Comparison of ENCODE assay signal across 8 mouse cellular contexts in genomic region chr12:55302485-55303441, GRCm38 (mm10). TPM values are rescaled to one million over a fixed set of nuclear protein-coding genes. Genes with fewer than 3 reads are reported as not detected.
A peak's percentile ranks its signal among the peaks of the same experiment; 100 is the strongest.
DNase-seq lines count a peak whose midpoint lies in the region; ATAC-seq and TF ChIP-seq lines count a peak whose summit lies in the region.

Ppp2r3c (minus strand) TSS chr12:55302998.

- H3K9me3 ChIP-seq in CH12.LX (replicated peaks; ENCODE audit: low read length): no peaks in the 10 kb centered on the region
- H3K9me3 ChIP-seq in forebrain, embryonic 11.5 days (ENCODE audit: control insufficient read depth, low read length): no peaks in the 10 kb centered on the region
- H3K9me3 ChIP-seq in heart, embryonic 16.5 days (replicated peaks; ENCODE audit: control insufficient read depth, low read length): peaks cover 3% of the 10 kb centered on the region; the same call in 1 of the 2 replicates
- H3K9me3 ChIP-seq in liver, embryonic 15.5 days (replicated peaks): no peaks in the 10 kb centered on the region
- H3K9me3 ChIP-seq in neural tube, embryonic 12.5 days: no peaks in the 10 kb centered on the region

- H3K79me2 ChIP-seq in CH12.LX (replicated peaks; ENCODE audit: control insufficient read depth, extremely low read depth, insufficient read depth, poor library complexity, severe bottlenecking): peaks cover 55% of the 10 kb centered on the region

- under 1% methylated on average over 55 of the region's 55 CpGs for WGBS in forebrain, embryonic 11.5 days
- under 1% methylated on average over 55 of the region's 55 CpGs for WGBS in heart, embryonic 16.5 days
- under 1% methylated on average over 55 of the region's 55 CpGs for WGBS in liver, embryonic 15.5 days (ENCODE audit: insufficient replicate concordance)
- WGBS in neural tube, embryonic 12.5 days: under 1% methylated on average over 55 of the region's 55 CpGs

- ATAC-seq in forebrain, embryonic 11.5 days (replicated peaks; ENCODE audit: low FRiP score): peak; percentile 94
- peak; percentile 94 for ATAC-seq in heart, embryonic 16.5 days (replicated peaks; ENCODE audit: extremely low read depth, insufficient read depth, low FRiP score)
- peak; percentile 91 for ATAC-seq in liver, embryonic 15.5 days (ENCODE audit: insufficient read depth)
- ATAC-seq in neural tube, embryonic 12.5 days (ENCODE audit: low FRiP score, low read depth): peak; percentile 94

- no peaks in the 10 kb centered on the region for H3K27me3 ChIP-seq in CH12.LX (replicated peaks)
- H3K27me3 ChIP-seq in forebrain, embryonic 11.5 days (ENCODE audit: control insufficient read depth, insufficient read depth, low read length): no peaks in the 10 kb centered on the region
- H3K27me3 ChIP-seq in heart, embryonic 16.5 days (ENCODE audit: control insufficient read depth, insufficient read depth, low read length): no peaks in the 10 kb centered on the region
- no peaks in the 10 kb centered on the region for H3K27me3 ChIP-seq in liver, embryonic 15.5 days
- H3K27me3 ChIP-seq in neural tube, embryonic 12.5 days (replicated peaks): no peaks in the 10 kb centered on the region

- no peak for TF ChIP-seq CTCF in CH12.LX (conservative IDR thresholded peaks at IDR 0.05 in 1 of 2, IDR thresholded peaks at IDR 0.05 in 1 of 2; ENCODE audit: low read depth in 2 of 2, low read length in 2 of 2)

- peak; percentile 87 for TF ChIP-seq POLR2A in CH12.LX (IDR thresholded peaks at IDR 0.05; ENCODE audit: low read depth, low read length)

- peak within 1 kb of the TSS; percentile 99 for H3K9ac ChIP-seq in CH12.LX (ENCODE audit: insufficient read depth, low read depth)
- H3K9ac ChIP-seq in forebrain, embryonic 11.5 days (ENCODE audit: low read length): peak within 1 kb of the TSS; percentile 86
- H3K9ac ChIP-seq in heart, embryonic 16.5 days (ENCODE audit: low read length): peak within 1 kb of the TSS; percentile 84
- peak within 1 kb of the TSS; percentile 75 for H3K9ac ChIP-seq in liver, embryonic 15.5 days
- peak within 1 kb of the TSS; percentile 63 for H3K9ac ChIP-seq in neural tube, embryonic 12.5 days

- H3K27ac ChIP-seq in CH12.LX (ENCODE audit: insufficient read depth, low read depth): peak within 1 kb of the TSS; percentile 75
- H3K27ac ChIP-seq in forebrain, embryonic 11.5 days (ENCODE audit: low read depth, low read length): peak within 1 kb of the TSS; percentile 84
- peak within 1 kb of the TSS; percentile 97 for H3K27ac ChIP-seq in heart, embryonic 16.5 days (ENCODE audit: low read length)
- H3K27ac ChIP-seq in liver, embryonic 15.5 days (replicated peaks): peak within 1 kb of the TSS; percentile 96
- peak within 1 kb of the TSS; percentile 43; the same call in 1 of the 2 replicates for H3K27ac ChIP-seq in neural tube, embryonic 12.5 days

- dilution Hi-C loops in CH12.LX (cut with MboI; ENCODE audit: extremely low pct_ligation_motif_present, extremely low pct_unique_long_range_greater_than_20kb, low sequenced_read_pairs): no loop called here

- no peak for TF ChIP-seq RAD21 in CH12.LX (IDR thresholded peaks at IDR 0.05; ENCODE audit: low read depth, low read length)

- DNase-seq in CH12.LX (ENCODE audit: extremely low read depth): peak; percentile 97
- peak; percentile 96 for DNase-seq in c-Kit-positive CD71-positive TER-119-negative erythroid progenitor cells, embryonic 14.5 days (ENCODE audit: low read depth)
- peak; percentile 93 for DNase-seq in forebrain, embryonic 11.5 days (ENCODE audit: low spot score)
- DNase-seq in kidney, postnatal 36 days: peak; percentile 95 to 96
- DNase-seq in telencephalon, adult 2 months (ENCODE audit: low read depth, low spot score): peak; percentile 96

- peaks cover 18 to 36% of the 10 kb centered on the region in 2 experiments for H3K36me3 ChIP-seq in CH12.LX (replicated peaks in 1 of 2; ENCODE audit: control insufficient read depth in 1 of 2, insufficient read depth in 1 of 2, low read length in 1 of 2)
- H3K36me3 ChIP-seq in forebrain, embryonic 11.5 days (ENCODE audit: control insufficient read depth, insufficient read depth, low read length): no peaks in the 10 kb centered on the region
- H3K36me3 ChIP-seq in heart, embryonic 16.5 days (ENCODE audit: control insufficient read depth, insufficient read depth): peaks cover 12% of the 10 kb centered on the region
- peaks cover 14% of the 10 kb centered on the region for H3K36me3 ChIP-seq in liver, embryonic 15.5 days (replicated peaks)
- H3K36me3 ChIP-seq in neural tube, embryonic 12.5 days: peaks cover 14% of the 10 kb centered on the region

- H3K4me3 ChIP-seq in CH12.LX (replicated peaks in 1 of 3; ENCODE audit: low read depth in 2 of 3, low read length in 2 of 3, poor library complexity in 1 of 3): peak within 1 kb of the TSS; percentile 56 to 88 (median 69)
- peak within 1 kb of the TSS; percentile 56 for H3K4me3 ChIP-seq in forebrain, embryonic 11.5 days (ENCODE audit: low read depth, low read length)
- peak within 1 kb of the TSS; percentile 62 for H3K4me3 ChIP-seq in heart, embryonic 16.5 days (ENCODE audit: low read length)
- peak within 1 kb of the TSS; percentile 68 for H3K4me3 ChIP-seq in liver, embryonic 15.5 days (replicated peaks)
- H3K4me3 ChIP-seq in neural tube, embryonic 12.5 days: peak within 1 kb of the TSS; percentile 58

- H3K4me1 ChIP-seq in CH12.LX (ENCODE audit: control insufficient read depth in 1 of 2, insufficient read depth in 2 of 2): peaks cover 2 to 38% of the 10 kb centered on the region in 2 experiments; a peak in 2 of 4 replicates
- H3K4me1 ChIP-seq in forebrain, embryonic 11.5 days (replicated peaks; ENCODE audit: control insufficient read depth, insufficient read depth, low read length): peaks cover 5% of the 10 kb centered on the region
- peaks cover 16% of the 10 kb centered on the region for H3K4me1 ChIP-seq in heart, embryonic 16.5 days (ENCODE audit: control insufficient read depth, insufficient read depth, low read length)
- peaks cover 35% of the 10 kb centered on the region for H3K4me1 ChIP-seq in liver, embryonic 15.5 days (replicated peaks)
- H3K4me1 ChIP-seq in neural tube, embryonic 12.5 days: peaks cover 28% of the 10 kb centered on the region

- in situ Hi-C loops in CH12.LX (cut with MboI; ENCODE audit: low pct_ligation_motif_present, low pct_unique_long_range_greater_than_20kb, low sequenced_read_pairs): no loop called here

- no peak for TF ChIP-seq EP300 in CH12.LX (IDR thresholded peaks at IDR 0.05; ENCODE audit: low read length)

- H3K4me2 ChIP-seq in CH12.LX (ENCODE audit: insufficient read depth, low read depth, poor library complexity, severe bottlenecking): peak within 1 kb of the TSS; percentile 97
- peak within 1 kb of the TSS; percentile 67 for H3K4me2 ChIP-seq in forebrain, embryonic 11.5 days (ENCODE audit: low read depth, low read length, severe bottlenecking)
- peak within 1 kb of the TSS; percentile 80 for H3K4me2 ChIP-seq in heart, embryonic 16.5 days (ENCODE audit: low read depth, low read length)
- peak within 1 kb of the TSS; percentile 83 for H3K4me2 ChIP-seq in liver, embryonic 15.5 days
- peak within 1 kb of the TSS; percentile 71 for H3K4me2 ChIP-seq in neural tube, embryonic 12.5 days (replicated peaks)

TF ChIP-seq in CH12.LX, 34 proteins besides CTCF, POLR2A, EP300 and RAD21 (continues in another document):
- TF ChIP-seq CHD1 (IDR thresholded peaks at IDR 0.05; ENCODE audit: low read depth, low read length): no peak
- TF ChIP-seq TCF12 (IDR thresholded peaks at IDR 0.05; ENCODE audit: low read depth, low read length): peak; percentile 48; the same call in 1 of the 2 replicates
- peak; percentile 65 for TF ChIP-seq SIN3A (IDR thresholded peaks at IDR 0.05; ENCODE audit: low read length)
- TF ChIP-seq USF1 (IDR thresholded peaks at IDR 0.05; ENCODE audit: low read depth, low read length): no peak
- no peak for TF ChIP-seq E2F4 (IDR thresholded peaks at IDR 0.05; ENCODE audit: insufficient replicate concordance, low read depth, low read length)
- TF ChIP-seq SMC3 (IDR thresholded peaks at IDR 0.05; ENCODE audit: low read depth, low read length): no peak
- peak; percentile 72 for TF ChIP-seq CHD2 (IDR thresholded peaks at IDR 0.05; ENCODE audit: low read length)
- TF ChIP-seq ZKSCAN1 (IDR thresholded peaks at IDR 0.05; ENCODE audit: borderline replicate concordance, low read depth, low read length): no peak
- no peak for TF ChIP-seq MAZ (IDR thresholded peaks at IDR 0.05; ENCODE audit: low read depth, low read length)
- TF ChIP-seq BHLHE40 (IDR thresholded peaks at IDR 0.05; ENCODE audit: low read depth, low read length): peak; percentile 53
- TF ChIP-seq ZNF384 (IDR thresholded peaks at IDR 0.05; ENCODE audit: low read depth, low read length): peak; percentile 57; the same call in 1 of the 2 replicates
- TF ChIP-seq RCOR1 (conservative IDR thresholded peaks at IDR 0.05; ENCODE audit: low read depth, low read length): no peak
- peak; percentile 87; the same call in 1 of the 2 replicates for TF ChIP-seq UBTF (IDR thresholded peaks at IDR 0.05; ENCODE audit: low read depth, low read length)
- TF ChIP-seq JUND (conservative IDR thresholded peaks at IDR 0.05; ENCODE audit: low read depth, low read length): 0 out of 2 replicates have a peak, but pooled peaks have one; percentile 6
- peak; percentile 97 for TF ChIP-seq ZC3H11A (IDR thresholded peaks at IDR 0.05; ENCODE audit: low read depth, low read length)
- TF ChIP-seq ELF1 (IDR thresholded peaks at IDR 0.05; ENCODE audit: low read depth, low read length): peak; percentile 94
- TF ChIP-seq NELFE (IDR thresholded peaks at IDR 0.05; ENCODE audit: low read depth, low read length): peak; percentile 83
- peak; percentile 15; the same call in 1 of the 2 replicates for TF ChIP-seq GABPA (IDR thresholded peaks at IDR 0.05; ENCODE audit: insufficient replicate concordance, low read depth, low read length)
- peak; percentile 85 for TF ChIP-seq NRF1 (IDR thresholded peaks at IDR 0.05; ENCODE audit: low read depth, low read length)
- peak; percentile 97 for TF ChIP-seq KAT2A (IDR thresholded peaks at IDR 0.05; ENCODE audit: insufficient replicate concordance, low read length)
- peak; percentile 67 for TF ChIP-seq MAX (IDR thresholded peaks at IDR 0.05; ENCODE audit: low read length)
- TF ChIP-seq ETS1 (conservative IDR thresholded peaks at IDR 0.05; ENCODE audit: low read depth, low read length): no peak
- no peak for TF ChIP-seq JUN (IDR thresholded peaks at IDR 0.05; ENCODE audit: insufficient read depth, low read depth, low read length)

RNA-seq across cellular contexts. Expression of gene Ppp2r3c, which starts in this region (rescaled TPM):
- total RNA-seq in CH12.LX (2012; rRNA removed) (13.7 and 17.0 TPM in 2 replicates), CH12.LX (2014; rRNA removed) (31.1 and 34.5 TPM in 2 replicates)
- polyA plus RNA-seq in CH12.LX (2012; ENCODE audit: insufficient read length, low read depth): 29.9 and 36.8 TPM in 2 replicates
- polyA plus RNA-seq in forebrain, embryonic 11.5 days (2014; fragmentation: Nextera tagmentation; extraction: Ambion mirVana): 28.4 and 35.8 TPM in 2 replicates
- polyA plus RNA-seq in heart, embryonic 16.5 days (2015; fragmentation: Nextera tagmentation; extraction: Ambion mirVana): 9.3 and 9.9 TPM in 2 replicates
- polyA plus RNA-seq in liver, embryonic 15.5 days (2015; fragmentation: Nextera tagmentation; extraction: Ambion mirVana): 4.7 and 4.9 TPM in 2 replicates
- polyA plus RNA-seq in neural tube, embryonic 12.5 days (2016; fragmentation: Nextera tagmentation; extraction: Ambion mirVana): 29.6 and 30.5 TPM in 2 replicates

Comparison
In these comparisons a context has a peak if more than half of its experiments do, and no peak if none do; other contexts are left out.
1. Peak in every context shown above with its lines: DNase-seq, ATAC-seq, H3K4me3 ChIP-seq and H3K27ac ChIP-seq.
2. H3K27ac ChIP-seq: peak in every context shown above with its lines; median percentile 97 in heart, embryonic 16.5 days; 96 in liver, embryonic 15.5 days; 84 in forebrain, embryonic 11.5 days; 75 in CH12.LX; 43 in neural tube, embryonic 12.5 days.